Mouse (Mus musculus): Measurements from ENCODE around the gene Gamt. TPM values are rescaled to one million over a fixed set of nuclear protein-coding genes. Genes with fewer than 3 reads are reported as not detected.
A peak's percentile ranks its signal among the peaks of the same experiment; 100 is the strongest.

Gene Gamt
- polyA plus RNA-seq, 1 experiment = 0.82 TPM

- no peak for TF ChIP-seq EP300 (IDR thresholded peaks at IDR 0.05; ENCODE audit: insufficient read depth, low read depth, low read length)
- TF ChIP-seq POLR2A (IDR thresholded peaks at IDR 0.05; ENCODE audit: insufficient read depth, low read length) = no peak
- no peak for TF ChIP-seq CTCF (IDR thresholded peaks at IDR 0.05; ENCODE audit: low read depth, low read length)
- H3K27ac ChIP-seq (ENCODE audit: insufficient read depth, low read length) = 0 out of 2 replicates have a peak overlapping the region, but pooled peaks have one; percentile 33
- H3K9me3 ChIP-seq (replicated peaks; ENCODE audit: control insufficient read depth, insufficient read depth, low read length, poor library complexity, severe bottlenecking) = no peaks in the 10 kb centered on the region
- peak overlapping the region; percentile 94 for H3K9ac ChIP-seq (ENCODE audit: low read depth, poor library complexity, severe bottlenecking)
- H3K27me3 ChIP-seq (ENCODE audit: control insufficient read depth, insufficient read depth, low read length, poor library complexity, severe bottlenecking) = no peaks in the 10 kb centered on the region
- H3K4me1 ChIP-seq (ENCODE audit: control insufficient read depth, insufficient read depth, low read length) = no peaks in the 10 kb centered on the region
- H3K36me3 ChIP-seq (ENCODE audit: control insufficient read depth, insufficient read depth, low read length, poor library complexity, severe bottlenecking) = peaks cover 7% of the 10 kb centered on the region
- peak overlapping the region; percentile 95 for H3K4me3 ChIP-seq (ENCODE audit: low read depth, low read length)
Observed at GRCm38 (mm10) chr10:80264341-80265148, 3.7 kb upstream of the Gamt start.

GRCm38 (mm10) chr10:80262776-80263365 lies 2.1 kb upstream of the Gamt start:
- H3K27me3 ChIP-seq (ENCODE audit: control insufficient read depth, insufficient read depth, low read length, poor library complexity, severe bottlenecking) = no peaks in the 10 kb centered on the region
- H3K27ac ChIP-seq (ENCODE audit: insufficient read depth, low read length) = no peak overlapping the region
- TF ChIP-seq EP300 (IDR thresholded peaks at IDR 0.05; ENCODE audit: insufficient read depth, low read depth, low read length) = no peak
- no peak for TF ChIP-seq CTCF (IDR thresholded peaks at IDR 0.05; ENCODE audit: low read depth, low read length)
- no peak for TF ChIP-seq POLR2A (IDR thresholded peaks at IDR 0.05; ENCODE audit: insufficient read depth, low read length)
- no peak overlapping the region for H3K4me3 ChIP-seq (ENCODE audit: low read depth, low read length)
- no peaks in the 10 kb centered on the region for H3K9me3 ChIP-seq (replicated peaks; ENCODE audit: control insufficient read depth, insufficient read depth, low read length, poor library complexity, severe bottlenecking)
- peaks cover 7% of the 10 kb centered on the region for H3K36me3 ChIP-seq (ENCODE audit: control insufficient read depth, insufficient read depth, low read length, poor library complexity, severe bottlenecking)
- H3K9ac ChIP-seq (ENCODE audit: low read depth, poor library complexity, severe bottlenecking) = peak overlapping the region; percentile 26; the same call in 1 of the 2 replicates
- no peaks in the 10 kb centered on the region for H3K4me1 ChIP-seq (ENCODE audit: control insufficient read depth, insufficient read depth, low read length)

GRCm38 (mm10) chr10:80262169-80262568 lies 1.4 kb upstream of the Gamt start:
- peaks cover 3% of the 10 kb centered on the region for H3K36me3 ChIP-seq (ENCODE audit: control insufficient read depth, insufficient read depth, low read length, poor library complexity, severe bottlenecking)
- no peak overlapping the region for H3K27ac ChIP-seq (ENCODE audit: insufficient read depth, low read length)
- no peaks in the 10 kb centered on the region for H3K27me3 ChIP-seq (ENCODE audit: control insufficient read depth, insufficient read depth, low read length, poor library complexity, severe bottlenecking)
- H3K4me3 ChIP-seq (ENCODE audit: low read depth, low read length) = peak overlapping the region; percentile 70; the same call in 1 of the 2 replicates
- TF ChIP-seq POLR2A (IDR thresholded peaks at IDR 0.05; ENCODE audit: insufficient read depth, low read length) (no peak), CTCF (IDR thresholded peaks at IDR 0.05; ENCODE audit: low read depth, low read length) (no peak), EP300 (IDR thresholded peaks at IDR 0.05; ENCODE audit: insufficient read depth, low read depth, low read length) (no peak)
- no peaks in the 10 kb centered on the region for H3K4me1 ChIP-seq (ENCODE audit: control insufficient read depth, insufficient read depth, low read length)
- no peaks in the 10 kb centered on the region for H3K9me3 ChIP-seq (replicated peaks; ENCODE audit: control insufficient read depth, insufficient read depth, low read length, poor library complexity, severe bottlenecking)
- peak overlapping the region; percentile 26 for H3K9ac ChIP-seq (ENCODE audit: low read depth, poor library complexity, severe bottlenecking)

- H3K27me3 ChIP-seq (ENCODE audit: control insufficient read depth, insufficient read depth, low read length, poor library complexity, severe bottlenecking) = no peaks in the 10 kb centered on the region
- H3K27ac ChIP-seq (ENCODE audit: insufficient read depth, low read length) = 0 out of 2 replicates have a peak overlapping the region, but pooled peaks have one; percentile 33
- peak overlapping the region; percentile 26 for H3K9ac ChIP-seq (ENCODE audit: low read depth, poor library complexity, severe bottlenecking)
- peaks cover 2% of the 10 kb centered on the region; the same call in 1 of the 2 replicates for H3K36me3 ChIP-seq (ENCODE audit: control insufficient read depth, insufficient read depth, low read length, poor library complexity, severe bottlenecking)
- TF ChIP-seq POLR2A (IDR thresholded peaks at IDR 0.05; ENCODE audit: insufficient read depth, low read length) (peak; percentile 94), CTCF (IDR thresholded peaks at IDR 0.05; ENCODE audit: low read depth, low read length) (no peak), EP300 (IDR thresholded peaks at IDR 0.05; ENCODE audit: insufficient read depth, low read depth, low read length) (no peak)
- peak overlapping the region; percentile 70 for H3K4me3 ChIP-seq (ENCODE audit: low read depth, low read length)
- H3K9me3 ChIP-seq (replicated peaks; ENCODE audit: control insufficient read depth, insufficient read depth, low read length, poor library complexity, severe bottlenecking) = no peaks in the 10 kb centered on the region
- no peaks in the 10 kb centered on the region for H3K4me1 ChIP-seq (ENCODE audit: control insufficient read depth, insufficient read depth, low read length)
Observed at GRCm38 (mm10) chr10:80261585-80261968, 765 bp upstream of the Gamt start.

GRCm38 (mm10) chr10:80259861-80260641 lies 761 bp downstream of the Gamt start:
- Histone ChIP-seq H3K27ac (ENCODE audit: insufficient read depth, low read length) (no peak overlapping the region), H3K4me1 (ENCODE audit: control insufficient read depth, insufficient read depth, low read length) (no peaks in the 10 kb centered on the region), H3K36me3 (ENCODE audit: control insufficient read depth, insufficient read depth, low read length, poor library complexity, severe bottlenecking) (peaks cover 4% of the 10 kb centered on the region; the same call in 1 of the 2 replicates)

More at GRCm38 (mm10) chr10:80259861-80260641, 761 bp downstream of the Gamt start:
- H3K9ac ChIP-seq (ENCODE audit: low read depth, poor library complexity, severe bottlenecking) = no peak overlapping the region
- no peaks in the 10 kb centered on the region for H3K9me3 ChIP-seq (replicated peaks; ENCODE audit: control insufficient read depth, insufficient read depth, low read length, poor library complexity, severe bottlenecking)
- peak overlapping the region; percentile 56 for H3K4me3 ChIP-seq (ENCODE audit: low read depth, low read length)
- TF ChIP-seq CTCF (IDR thresholded peaks at IDR 0.05; ENCODE audit: low read depth, low read length) (no peak), POLR2A (IDR thresholded peaks at IDR 0.05; ENCODE audit: insufficient read depth, low read length) (no peak), EP300 (IDR thresholded peaks at IDR 0.05; ENCODE audit: insufficient read depth, low read depth, low read length) (no peak)
- H3K27me3 ChIP-seq (ENCODE audit: control insufficient read depth, insufficient read depth, low read length, poor library complexity, severe bottlenecking) = no peaks in the 10 kb centered on the region

Measured in ES-Bruce4 (cell line).